Mouse (Mus musculus) intestine, embryonic 16.5 days (tissue): Measurements from ENCODE around the gene Fmo2. TPM values are rescaled to one million over a fixed set of nuclear protein-coding genes. Genes with fewer than 3 reads are reported as not detected.

Experiments
- ATAC-seq: fragments of 200-750 bp; cut with Nextera tagmentation; 2 replicates; pipeline ENCODE4 v1.8.0; 2017; ENCODE audit warnings: moderate TSS enrichment, moderate library complexity
- H3K27ac ChIP-seq: fragments of 300-500 bp; sonication (generic); 2 replicates; pipeline ENCODE4 v1.5.1; 2014; ENCODE audit warnings: mild to moderate bottlenecking, low read length
- H3K27me3 ChIP-seq: fragments of 300-500 bp; sonication (generic); replicated peaks from 2 replicates; pipeline ENCODE4 v1.6.1; 2014; ENCODE audit warnings: low read length, control low read depth, mixed read lengths; ENCODE audit not compliant: control insufficient read depth, insufficient read depth
- H3K36me3 ChIP-seq: fragments of 300-500 bp; sonication (generic); 2 replicates; pipeline ENCODE4 v1.6.1; 2014; ENCODE audit warnings: low read length, control low read depth; ENCODE audit not compliant: control insufficient read depth, insufficient read depth
- H3K4me1 ChIP-seq: fragments of 300-500 bp; sonication (generic); 2 replicates; pipeline ENCODE4 v1.6.1; 2014; ENCODE audit warnings: low read length, control low read depth, mixed read lengths; ENCODE audit not compliant: control insufficient read depth, insufficient read depth
- H3K4me2 ChIP-seq: fragments of 300-500 bp; sonication (generic); 2 replicates; pipeline ENCODE4 v1.6.1; 2014; ENCODE audit warnings: low read depth, low read length, control low read depth
- H3K4me3 ChIP-seq: fragments of 300-500 bp; sonication (generic); 2 replicates; pipeline ENCODE4 v1.5.1; 2014; ENCODE audit warnings: mild to moderate bottlenecking, low read length
- H3K9ac ChIP-seq: fragments of 300-500 bp; sonication (generic); 2 replicates; pipeline ENCODE4 v1.6.1; 2014; ENCODE audit warnings: low read depth, low read length
- H3K9me3 ChIP-seq: fragments of 300-500 bp; sonication (generic); 2 replicates; pipeline ENCODE4 v1.6.1; 2016; ENCODE audit warnings: low read length, control low read depth; ENCODE audit not compliant: control insufficient read depth
- WGBS: fragments of 180-500 bp; shearing (Covaris S2); extraction: QIAGEN DNeasy Blood & Tissue Kit; methylation state at CpG from one replicate; pipeline ENCODE4 v1.1.7; 2014; 5-methylcytosine and 5-hydroxymethylcytosine counted together
- polyA plus RNA-seq: library from polyadenylated mRNA; unstranded; fragments of >200 nt; fragmentation: Nextera tagmentation; extraction: Ambion mirVana; gene quantifications from 2 replicates; pipeline ENCODE4 v1.2.1, GENCODE M21; 2015

Fmo2 gene
- polyA plus RNA-seq, 1 experiment from 2014 or later: 2.1 TPM

- ATAC-seq: peak; percentile 72
- Histone ChIP-seq H3K4me1 (peaks cover 11% of the 10 kb centered on the region), H3K36me3 (no peaks in the 10 kb centered on the region), H3K4me3 (no peak overlapping the region), H3K9ac (no peak overlapping the region), H3K27ac (no peak overlapping the region), H3K4me2 (no peak overlapping the region), H3K9me3 (no peaks in the 10 kb centered on the region), H3K27me3 (no peaks in the 10 kb centered on the region)
- WGBS: 67% methylated on average over 9 of the region's 9 CpGs
Observed at GRCm38 (mm10) chr1:162859996-162860605, 38.4 kb downstream of the Fmo2 start.

DNA sequence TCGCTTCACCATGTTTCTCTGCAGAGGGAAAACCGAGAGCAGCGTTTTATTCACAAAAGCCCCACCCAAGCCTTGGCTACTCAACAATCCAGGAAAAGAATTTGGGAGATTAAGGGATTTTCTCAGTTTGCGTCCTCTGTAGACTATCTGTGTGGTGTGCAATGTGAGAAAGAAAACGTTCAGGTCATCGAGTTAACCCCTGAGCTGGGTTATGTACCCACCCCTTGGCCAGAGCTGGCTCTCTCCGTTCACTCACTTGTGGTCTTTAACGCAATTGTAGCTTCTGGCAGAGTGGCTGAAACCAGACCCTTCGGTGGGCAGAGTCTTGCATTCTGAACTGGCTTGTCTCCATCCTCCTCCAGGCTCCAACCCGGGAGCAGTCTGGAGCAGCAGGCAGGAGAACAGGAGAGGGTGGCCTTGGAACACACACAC is 39.0 kb downstream of the Fmo2 start:
- no peaks in the 10 kb centered on the region for H3K27me3 ChIP-seq
- 44% methylated on average over 10 of the region's 10 CpGs for WGBS
- H3K4me2 ChIP-seq: no peak overlapping the region
- peak; percentile 10; the same call in 1 of the 2 replicates for ATAC-seq
- no peak overlapping the region for H3K27ac ChIP-seq
- no peak overlapping the region for H3K9ac ChIP-seq
- H3K4me1 ChIP-seq: peaks cover 11% of the 10 kb centered on the region
- no peaks in the 10 kb centered on the region for H3K36me3 ChIP-seq
- no peaks in the 10 kb centered on the region for H3K9me3 ChIP-seq
- H3K4me3 ChIP-seq: peak overlapping the region; percentile 12; the same call in 1 of the 2 replicates

- no peak overlapping the region; the same call in 1 of the 2 replicates for H3K9ac ChIP-seq
- no peak for ATAC-seq
- H3K27ac ChIP-seq: no peak overlapping the region
- no peaks in the 10 kb centered on the region for H3K27me3 ChIP-seq
- 0 out of 2 replicates have a peak overlapping the region, but pooled peaks have one; percentile 12 for H3K4me3 ChIP-seq
- H3K36me3 ChIP-seq: no peaks in the 10 kb centered on the region
- no peaks in the 10 kb centered on the region for H3K9me3 ChIP-seq
- H3K4me1 ChIP-seq: peaks cover 11% of the 10 kb centered on the region
- WGBS: 63% methylated on average over 12 of the region's 12 CpGs
- 0 out of 2 replicates have a peak overlapping the region, but pooled peaks have one; percentile 1 for H3K4me2 ChIP-seq
Observed at GRCm38 (mm10) chr1:162858748-162859130, 39.8 kb downstream of the Fmo2 start.

DNA sequence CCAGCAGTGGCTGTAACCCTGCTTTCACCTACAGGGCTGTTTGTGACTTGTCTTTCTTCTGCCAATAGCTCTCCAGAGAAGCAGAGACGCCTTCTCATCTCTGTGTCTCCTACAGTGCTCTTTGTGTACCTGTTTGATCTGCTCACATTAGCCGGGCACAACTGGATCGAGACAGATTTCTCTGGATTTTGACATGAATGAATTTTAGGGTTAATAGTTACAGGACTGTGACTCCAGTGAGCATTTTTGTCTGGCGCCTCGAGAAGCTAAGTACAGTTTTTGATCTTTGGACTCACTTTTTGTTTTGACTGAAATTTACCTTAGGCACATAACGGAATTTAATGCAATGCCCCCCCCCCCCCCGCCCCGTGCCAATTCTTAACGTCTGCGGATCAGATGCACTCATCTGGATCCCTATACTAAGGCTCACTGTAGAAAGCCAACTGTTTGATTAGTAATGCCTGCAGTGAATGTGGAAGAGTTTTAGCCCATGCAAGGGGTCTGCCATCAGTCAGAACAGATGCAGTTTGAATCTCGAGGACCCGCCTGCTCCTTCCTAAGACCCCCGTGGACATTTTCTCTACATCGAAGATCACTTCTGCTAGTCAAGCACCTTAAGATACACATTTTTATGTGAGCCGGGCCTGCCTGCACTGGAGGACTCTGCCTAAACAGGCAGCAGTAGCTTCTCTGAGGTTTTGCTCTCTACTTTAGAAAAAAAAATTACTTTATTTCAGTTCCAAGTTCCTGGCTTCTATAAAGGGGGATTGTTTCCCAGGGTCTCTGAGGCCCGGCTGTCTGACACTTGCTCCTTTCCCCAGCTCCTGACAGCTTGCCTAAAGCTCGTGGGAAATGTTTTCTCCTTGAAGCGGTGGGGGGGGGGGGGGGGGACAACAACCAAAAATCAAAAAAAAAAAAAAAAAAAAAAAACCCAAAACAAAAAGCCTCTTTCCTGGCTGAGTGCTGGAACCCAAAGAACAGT is 40.5 kb downstream of the Fmo2 start:
- no peak overlapping the region for H3K4me3 ChIP-seq
- no peaks in the 10 kb centered on the region for H3K9me3 ChIP-seq
- H3K36me3 ChIP-seq: no peaks in the 10 kb centered on the region
- WGBS: 58% methylated on average over 18 of the region's 18 CpGs
- H3K4me1 ChIP-seq: peaks cover 11% of the 10 kb centered on the region
- H3K4me2 ChIP-seq: no peak overlapping the region
- H3K9ac ChIP-seq: no peak overlapping the region; the same call in 1 of the 2 replicates
- no peaks in the 10 kb centered on the region for H3K27me3 ChIP-seq
- no peak for ATAC-seq
- H3K27ac ChIP-seq: no peak overlapping the region

DNA sequence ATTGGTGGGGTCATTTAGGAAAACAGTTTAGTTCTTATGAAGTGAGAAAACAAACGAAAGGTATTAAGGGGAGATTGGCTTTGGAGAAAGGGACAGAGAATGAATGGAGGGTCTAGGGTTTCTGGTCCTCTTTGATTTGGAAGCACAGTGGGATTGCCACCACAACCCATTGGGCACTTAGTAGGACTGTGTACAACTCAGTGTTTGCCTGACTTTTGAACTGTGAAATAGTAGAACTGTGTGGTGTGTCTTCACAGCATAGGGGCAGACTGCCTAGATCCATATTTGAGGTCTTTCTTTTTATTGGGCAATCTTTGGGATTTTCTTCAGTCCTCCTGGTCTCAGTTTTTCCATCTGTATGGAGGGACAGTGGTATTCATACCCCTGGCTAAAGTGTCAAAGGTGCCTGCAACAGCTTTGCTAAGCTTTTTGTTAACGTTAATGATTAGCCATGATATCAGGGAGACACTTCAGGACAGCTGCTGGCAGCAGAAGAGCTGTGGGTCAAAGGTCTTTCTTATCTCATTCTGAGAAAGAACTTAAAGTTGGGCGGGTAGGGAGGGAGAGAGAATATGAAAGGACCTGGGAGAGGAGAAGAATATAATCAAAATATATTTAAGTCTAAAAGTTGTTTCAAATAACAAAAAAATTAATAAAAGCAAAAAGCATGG is 44.6 kb downstream of the Fmo2 start:
- H3K4me1 ChIP-seq: 0 out of 2 replicates have a peak, but pooled peaks cover 3% of the 10 kb centered on the region
- H3K9me3 ChIP-seq: no peaks in the 10 kb centered on the region
- no peak overlapping the region for H3K4me3 ChIP-seq
- peak; percentile 93 for ATAC-seq
- H3K4me2 ChIP-seq: no peak overlapping the region
- WGBS: 58% methylated on average over 3 of the region's 3 CpGs
- H3K9ac ChIP-seq: no peak overlapping the region
- H3K27me3 ChIP-seq: no peaks in the 10 kb centered on the region
- H3K36me3 ChIP-seq: no peaks in the 10 kb centered on the region
- H3K27ac ChIP-seq: no peak overlapping the region

DNA sequence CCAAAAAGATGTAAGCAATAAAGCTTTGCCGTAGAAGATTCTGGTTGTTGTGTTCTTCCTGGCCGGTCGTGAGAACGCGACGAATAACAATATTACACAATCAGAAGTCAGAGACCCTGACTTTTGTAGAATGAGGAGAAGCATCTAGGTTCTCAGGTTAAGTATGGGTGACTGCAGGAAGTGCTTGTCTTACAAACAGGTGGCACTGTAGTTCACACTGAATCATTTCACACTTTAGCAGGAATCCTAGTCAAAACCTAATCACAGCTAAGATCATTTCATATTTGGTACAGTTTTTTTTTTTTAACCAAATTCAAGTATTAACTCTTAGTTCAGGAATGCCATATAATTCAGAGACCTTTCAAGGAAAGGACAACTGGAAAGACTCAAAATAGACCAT is 51.0 kb downstream of the Fmo2 start:
- 98% methylated on average over 6 of the region's 6 CpGs for WGBS

DNA sequence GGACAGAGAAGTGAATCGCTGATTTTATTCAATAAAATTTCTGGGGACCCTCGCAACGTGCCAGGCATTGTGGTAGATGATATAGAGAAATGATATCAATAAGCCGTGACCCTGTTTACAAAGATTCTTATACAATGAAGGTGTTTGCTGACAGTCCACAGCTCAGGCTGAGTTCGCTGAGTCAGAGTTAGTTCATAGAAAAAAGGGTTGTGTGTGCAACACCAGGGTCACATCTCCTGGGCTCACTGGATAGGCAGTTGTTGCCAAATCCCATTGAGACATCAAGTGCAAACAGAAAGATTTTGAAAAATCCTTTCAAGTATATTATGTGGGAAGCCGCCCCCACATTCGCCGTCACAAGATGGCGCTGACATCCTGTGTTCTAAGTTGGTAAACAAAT is 58.3 kb downstream of the Fmo2 start:
- H3K9me3 ChIP-seq: no peaks in the 10 kb centered on the region
- no peaks in the 10 kb centered on the region for H3K36me3 ChIP-seq
- ATAC-seq: no peak
- H3K4me2 ChIP-seq: no peak overlapping the region
- H3K4me1 ChIP-seq: no peaks in the 10 kb centered on the region
- no peaks in the 10 kb centered on the region for H3K27me3 ChIP-seq
- 94% methylated on average over 9 of the region's 9 CpGs for WGBS
- no peak overlapping the region for H3K9ac ChIP-seq
- no peak overlapping the region for H3K27ac ChIP-seq
- H3K4me3 ChIP-seq: no peak overlapping the region

More for the DNA sequence above, 51.0 kb downstream of the Fmo2 start:
- no peak for ATAC-seq
- H3K36me3 ChIP-seq: no peaks in the 10 kb centered on the region
- H3K4me1 ChIP-seq: no peaks in the 10 kb centered on the region
- no peaks in the 10 kb centered on the region for H3K9me3 ChIP-seq
- H3K4me3 ChIP-seq: no peak overlapping the region
- H3K4me2 ChIP-seq: no peak overlapping the region
- no peak overlapping the region for H3K9ac ChIP-seq
- no peaks in the 10 kb centered on the region for H3K27me3 ChIP-seq
- no peak overlapping the region for H3K27ac ChIP-seq

- Histone ChIP-seq H3K36me3 (no peaks in the 10 kb centered on the region), H3K4me1 (no peaks in the 10 kb centered on the region), H3K27me3 (no peaks in the 10 kb centered on the region), H3K9me3 (no peaks in the 10 kb centered on the region), H3K4me2 (no peak overlapping the region), H3K27ac (no peak overlapping the region), H3K4me3 (no peak overlapping the region), H3K9ac (no peak overlapping the region)
- ATAC-seq: no peak
- 93% methylated on average over 6 of the region's 6 CpGs for WGBS
Observed at GRCm38 (mm10) chr1:162838976-162839375, 59.5 kb downstream of the Fmo2 start.

- ATAC-seq: no peak
- Histone ChIP-seq H3K9me3 (no peaks in the 10 kb centered on the region), H3K4me3 (no peak overlapping the region), H3K27ac (no peak overlapping the region), H3K9ac (no peak overlapping the region), H3K36me3 (no peaks in the 10 kb centered on the region), H3K4me2 (no peak overlapping the region), H3K4me1 (peaks cover 2% of the 10 kb centered on the region; the same call in 1 of the 2 replicates), H3K27me3 (no peaks in the 10 kb centered on the region)
- WGBS: 81% methylated on average over 5 of the region's 5 CpGs
Observed at GRCm38 (mm10) chr1:162834342-162834741, 64.2 kb downstream of the Fmo2 start.
